Mouse (Mus musculus): ENCODE measurements around the gene Ptprs.

Gene Ptprs

GRCm38 (mm10) chr17:56418304-56418703 lies 58.0 kb downstream of the Ptprs start:
- no peak for DNase-seq

- DNase-seq: no peak
Observed at GRCm38 (mm10) chr17:56414785-56415184, 61.5 kb downstream of the Ptprs start.

- DNase-seq: no peak
Observed at GRCm38 (mm10) chr17:56413113-56413512, 63.2 kb downstream of the Ptprs start.

- DNase-seq: no peak
Observed at GRCm38 (mm10) chr17:56411437-56411836, 64.8 kb downstream of the Ptprs start.

GRCm38 (mm10) chr17:56409759-56410158 lies 66.5 kb downstream of the Ptprs start:
- peak; percentile 30 for DNase-seq

- no peak for DNase-seq
Observed at GRCm38 (mm10) chr17:56408965-56409625, 67.2 kb downstream of the Ptprs start.

- no peak for DNase-seq
Observed at GRCm38 (mm10) chr17:56407379-56407778, 68.9 kb downstream of the Ptprs start.

GRCm38 (mm10) chr17:56406878-56407277 lies 69.4 kb downstream of the Ptprs start:
- DNase-seq: no peak

GRCm38 (mm10) chr17:56405856-56406840 lies 70.1 kb downstream of the Ptprs start:
- DNase-seq: no peak

GRCm38 (mm10) chr17:56405341-56405740 lies 70.9 kb downstream of the Ptprs start:
- DNase-seq: no peak

- DNase-seq: peak; percentile 21
Observed at GRCm38 (mm10) chr17:56401051-56401521, 75.2 kb downstream of the Ptprs start.

- DNase-seq: no peak
Observed at GRCm38 (mm10) chr17:56400221-56400620, 76.1 kb downstream of the Ptprs start.

- DNase-seq: no peak
Observed at GRCm38 (mm10) chr17:56396051-56396450, 80.2 kb downstream of the Ptprs start.

GRCm38 (mm10) chr17:56393889-56394288 lies 82.4 kb downstream of the Ptprs start:
- DNase-seq: no peak

- no peak for DNase-seq
Observed at GRCm38 (mm10) chr17:56393238-56393637, 83.0 kb downstream of the Ptprs start.

- DNase-seq: peak; percentile 18
Observed at GRCm38 (mm10) chr17:56387612-56388011, 88.7 kb downstream of the Ptprs start.

- peak; percentile 12 for DNase-seq
Observed at GRCm38 (mm10) chr17:56384903-56385302, 91.4 kb downstream of the Ptprs start.

- no peak for DNase-seq
Observed at GRCm38 (mm10) chr17:56382997-56383396, 93.3 kb downstream of the Ptprs start.

GRCm38 (mm10) chr17:56381183-56381582 lies 95.1 kb downstream of the Ptprs start:
- peak; percentile 34 for DNase-seq

- no peak for DNase-seq
Observed at GRCm38 (mm10) chr17:56380286-56380685, 96.0 kb downstream of the Ptprs start.

- DNase-seq: no peak
Observed at GRCm38 (mm10) chr17:56379281-56379834, 96.9 kb downstream of the Ptprs start.

GRCm38 (mm10) chr17:56374851-56375250 lies 101.4 kb downstream of the Ptprs start:
- DNase-seq: no peak
